Mouse (Mus musculus) retina, postnatal 7 days (tissue): ENCODE results near the gene Slc6a6.
A peak's percentile ranks its signal among the peaks of the same experiment; 100 is the strongest.

Source experiments
- DNase-seq: peaks from one replicate; pipeline ENCODE4 v3.0.0-alpha.2; 2012; ENCODE audit warnings: low read depth, low spot score

Gene Slc6a6

DNA sequence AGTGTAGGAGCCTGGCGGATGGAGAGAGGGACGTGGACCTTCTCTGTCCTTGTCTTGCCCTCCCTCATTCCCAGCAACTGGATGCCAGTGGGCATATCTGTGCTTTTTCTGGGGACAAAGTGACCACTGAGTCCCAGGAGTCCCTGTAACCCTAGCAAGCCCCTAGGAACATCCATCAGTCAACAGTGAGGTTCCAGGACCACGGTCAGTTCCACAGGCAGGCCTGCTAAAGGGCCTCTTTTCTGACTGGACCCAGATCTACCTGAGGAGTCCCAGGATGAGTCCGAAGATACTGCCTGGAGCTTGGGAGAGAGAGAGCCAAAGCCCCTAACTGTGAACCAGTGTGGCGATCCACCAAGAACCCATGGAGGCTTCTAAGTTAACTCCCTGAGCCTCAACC lies 90.1 kb downstream of the Slc6a6 start:
- no peak for DNase-seq

DNA sequence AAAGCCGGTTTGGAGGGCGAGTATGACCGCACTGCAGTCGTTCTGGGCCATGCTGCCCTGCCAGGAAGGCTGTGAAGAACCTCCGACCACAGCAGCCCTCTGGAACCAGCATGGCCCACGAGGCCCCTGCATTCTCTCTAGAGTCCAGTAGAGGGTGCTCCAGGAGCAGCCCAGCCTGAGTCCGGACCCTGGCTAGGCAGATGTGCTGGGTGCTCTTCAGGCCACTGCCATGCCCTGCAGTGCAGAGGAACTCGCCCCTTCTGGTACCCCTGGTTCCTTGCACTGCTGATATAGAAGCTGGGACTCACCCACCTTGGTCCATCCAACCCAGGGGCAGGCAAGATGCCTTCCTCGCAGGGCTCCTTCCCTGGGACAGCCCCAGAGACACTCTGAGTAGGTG lies 92.7 kb downstream of the Slc6a6 start:
- DNase-seq = peak; percentile 38

DNA sequence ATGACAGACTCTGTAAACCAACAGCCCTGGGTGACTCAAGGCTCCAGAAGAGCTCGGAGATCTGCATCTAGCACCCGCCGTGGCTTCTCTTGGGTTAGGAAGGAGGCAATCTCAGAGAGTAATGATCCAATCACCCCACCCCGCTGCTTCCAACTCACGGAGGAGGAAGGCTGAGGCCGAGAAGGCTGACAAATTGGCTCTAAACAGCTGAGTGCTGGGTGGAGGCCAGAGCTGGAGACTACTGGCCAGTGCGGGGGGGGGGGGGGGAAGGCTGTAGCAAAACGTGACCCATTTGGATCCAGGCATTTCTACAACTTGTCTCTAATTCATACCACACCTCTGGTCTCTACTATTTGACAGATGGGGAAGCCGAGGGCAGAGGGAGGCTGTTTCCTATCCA lies 95.4 kb downstream of the Slc6a6 start:
- no peak for DNase-seq

DNA sequence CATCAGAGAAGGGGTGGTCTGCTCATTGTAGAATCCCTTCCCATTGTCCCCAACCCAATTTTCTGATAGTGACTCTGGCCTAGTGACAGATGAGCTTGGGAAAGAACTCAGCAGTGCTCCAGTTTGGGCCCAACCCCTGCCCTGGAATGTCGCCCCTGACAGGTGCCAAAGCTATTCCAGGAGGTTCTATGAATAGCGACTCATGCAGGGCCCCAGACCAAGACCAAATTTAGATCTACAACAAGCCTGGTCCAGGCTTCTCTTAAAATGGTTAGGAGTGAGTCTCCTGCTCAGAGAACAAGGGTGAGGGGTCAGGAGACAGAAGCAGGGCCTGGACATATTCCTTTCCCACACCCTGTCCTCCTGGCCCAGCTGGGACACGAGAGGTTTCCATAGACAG lies 101.2 kb downstream of the Slc6a6 start:
- no peak for DNase-seq

DNA sequence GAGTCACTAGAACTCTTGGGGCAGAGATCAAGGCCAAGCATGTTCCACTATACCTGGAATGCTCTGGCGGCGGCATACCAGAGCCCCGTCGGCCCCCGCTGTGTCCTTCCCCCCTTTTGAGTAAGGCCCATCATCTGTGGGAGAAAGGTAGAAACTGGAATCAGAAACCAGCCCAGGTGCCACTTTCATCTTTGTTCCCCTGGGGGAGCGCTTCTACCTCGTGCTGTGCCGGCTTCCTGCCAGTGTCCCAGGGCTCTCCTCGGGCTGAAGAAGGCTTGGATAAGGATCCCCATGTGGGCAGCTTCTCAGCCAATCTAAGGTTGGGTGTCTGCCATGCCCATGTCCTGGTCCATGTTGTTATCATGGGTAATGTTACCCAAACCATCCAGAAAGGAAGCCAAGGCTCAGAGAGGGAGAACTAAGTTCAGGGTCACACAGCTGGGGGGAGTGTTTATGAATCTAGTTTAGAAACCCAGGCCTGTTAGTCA lies 104.5 kb downstream of the Slc6a6 start:
- no peak for DNase-seq

DNA sequence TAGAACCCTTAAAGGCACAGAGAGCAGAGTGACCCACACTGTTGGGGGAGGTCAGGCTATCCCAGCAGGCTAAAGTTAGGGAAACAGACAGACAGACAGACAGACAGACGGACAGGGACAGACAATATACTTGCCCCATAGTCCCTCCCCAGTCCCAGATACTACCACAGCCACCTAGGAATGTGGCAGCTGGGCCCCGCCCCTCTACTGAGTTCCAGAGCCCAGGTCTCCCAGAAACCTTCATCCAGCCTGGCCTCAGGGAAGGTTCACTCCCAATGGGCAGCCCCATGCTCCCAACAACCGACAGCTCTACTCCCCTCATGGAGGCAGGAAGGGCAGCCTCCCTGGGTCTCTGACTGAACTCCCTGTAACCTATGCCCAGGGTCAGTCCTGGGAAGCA lies 111.8 kb downstream of the Slc6a6 start:
- DNase-seq = no peak

DNA sequence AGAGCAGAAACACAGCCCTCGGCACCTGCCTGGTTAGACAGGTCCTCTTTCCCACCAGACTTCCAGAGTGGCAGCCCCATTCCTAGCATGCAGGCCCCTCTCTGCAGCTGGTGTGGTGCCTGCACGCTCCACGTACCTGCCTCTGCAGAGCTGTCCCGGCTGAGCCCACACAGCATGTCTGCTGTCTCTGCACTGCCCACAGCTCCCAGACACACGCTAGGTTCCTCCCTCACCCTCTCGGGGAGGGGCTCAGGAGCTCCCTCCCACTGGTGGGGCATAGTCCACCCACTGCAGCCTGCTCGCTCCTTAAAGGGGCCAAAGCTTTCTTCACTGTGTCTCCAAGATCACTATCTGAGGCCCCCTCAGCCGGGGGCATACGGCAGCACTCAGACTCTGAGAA lies 112.2 kb downstream of the Slc6a6 start:
- DNase-seq = no peak

DNA sequence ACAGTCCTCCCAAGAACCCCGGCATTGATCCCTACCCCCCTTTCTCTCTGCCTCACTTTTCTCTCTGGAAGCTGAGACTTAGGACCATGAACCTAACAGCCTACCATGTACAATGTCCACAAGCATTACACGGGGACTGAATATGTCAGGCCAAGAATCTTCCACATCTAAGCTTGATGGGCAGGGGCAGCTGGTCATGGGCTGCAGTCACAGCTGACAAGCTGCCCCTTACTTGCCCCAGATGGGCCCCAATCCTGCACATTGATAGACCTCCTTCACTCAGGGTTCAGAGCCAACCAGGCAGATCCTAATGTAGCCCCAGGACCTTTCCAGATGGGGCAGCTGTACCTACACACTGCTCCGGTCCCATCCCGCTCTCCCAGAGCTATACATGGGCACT lies 112.9 kb downstream of the Slc6a6 start:
- DNase-seq = no peak

DNA sequence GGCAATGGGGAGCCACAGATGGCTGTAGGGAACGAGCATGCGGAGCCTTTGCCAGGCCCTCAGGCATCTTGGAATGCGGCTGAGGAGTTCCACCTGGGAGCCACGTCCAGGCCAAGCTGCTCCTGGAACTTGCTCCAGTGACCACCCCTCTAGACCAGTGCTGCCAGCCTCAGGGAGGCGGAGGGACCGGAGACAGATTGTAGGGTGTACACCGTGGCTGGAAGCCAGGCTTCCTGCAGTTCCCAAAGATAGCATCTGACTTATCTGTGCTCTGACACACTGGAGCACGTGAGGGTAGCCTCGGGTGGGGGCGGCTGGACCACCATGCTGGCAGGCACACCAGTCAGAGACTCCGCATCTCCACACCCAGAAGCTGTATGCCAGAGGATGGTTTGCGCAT lies 114.6 kb downstream of the Slc6a6 start:
- no peak for DNase-seq

DNA sequence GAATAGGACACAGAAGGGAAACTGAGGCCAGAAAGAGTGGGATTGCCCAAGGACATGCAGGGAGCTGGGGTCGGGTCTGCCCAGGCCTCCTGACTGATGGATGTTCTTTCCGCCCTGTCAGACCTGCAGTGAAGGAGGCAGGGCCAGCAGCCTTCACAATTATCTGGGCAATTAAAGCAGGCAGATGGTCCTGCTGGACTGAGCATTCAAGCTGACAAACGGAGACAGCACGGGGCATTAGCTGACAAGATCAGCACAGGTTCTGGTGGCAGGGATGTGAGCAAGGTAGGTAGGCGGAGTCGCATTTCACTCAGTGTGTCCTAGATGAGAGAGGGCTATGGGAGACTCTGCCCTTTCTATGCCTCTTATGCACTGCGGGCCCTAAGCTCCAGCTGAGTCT lies 120.3 kb downstream of the Slc6a6 start:
- DNase-seq = peak; percentile 8

DNA sequence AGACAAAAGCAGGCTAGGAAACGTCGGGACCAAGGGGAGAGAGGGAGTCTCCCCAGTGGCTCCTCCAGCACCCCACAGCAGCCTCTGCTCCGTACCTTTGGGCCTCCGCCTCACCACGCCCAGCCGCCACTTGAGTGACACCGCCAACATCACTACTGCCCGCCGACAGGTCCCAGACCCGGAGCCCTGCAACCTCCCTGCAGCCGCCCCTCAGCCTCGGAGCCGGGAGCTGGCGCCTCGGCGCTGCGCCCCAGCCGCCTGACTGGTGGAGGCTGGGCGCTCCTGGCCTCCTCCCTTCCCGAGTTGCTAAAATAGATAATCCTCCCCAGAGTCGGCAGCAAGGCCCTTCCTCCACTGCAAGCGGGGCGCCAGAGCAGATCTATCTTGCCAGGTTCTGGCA lies 123.3 kb downstream of the Slc6a6 start:
- no peak for DNase-seq

DNA sequence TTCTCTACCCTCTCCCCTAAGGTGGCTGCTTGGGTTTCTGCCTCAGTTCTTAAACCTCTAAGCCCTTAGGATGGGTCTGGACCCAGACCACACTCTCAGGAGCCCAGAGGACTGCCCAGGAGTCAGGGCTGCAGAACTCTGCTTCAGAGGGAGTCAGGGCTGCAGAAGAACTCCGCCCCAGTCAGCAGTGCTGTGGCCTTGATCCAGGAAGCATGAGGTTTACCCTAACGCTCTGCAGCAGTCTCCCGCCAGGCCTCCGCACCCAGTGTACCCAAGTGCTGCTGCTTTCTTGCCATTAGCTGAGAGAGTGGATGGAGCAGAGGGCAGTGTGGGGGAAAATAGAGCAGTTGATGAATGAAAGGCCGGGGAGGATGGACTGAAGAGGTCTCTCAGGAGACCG lies 124.2 kb downstream of the Slc6a6 start:
- no peak for DNase-seq
